Mouse (Mus musculus): ENCODE measurements around the gene Gmeb2.

DNA sequence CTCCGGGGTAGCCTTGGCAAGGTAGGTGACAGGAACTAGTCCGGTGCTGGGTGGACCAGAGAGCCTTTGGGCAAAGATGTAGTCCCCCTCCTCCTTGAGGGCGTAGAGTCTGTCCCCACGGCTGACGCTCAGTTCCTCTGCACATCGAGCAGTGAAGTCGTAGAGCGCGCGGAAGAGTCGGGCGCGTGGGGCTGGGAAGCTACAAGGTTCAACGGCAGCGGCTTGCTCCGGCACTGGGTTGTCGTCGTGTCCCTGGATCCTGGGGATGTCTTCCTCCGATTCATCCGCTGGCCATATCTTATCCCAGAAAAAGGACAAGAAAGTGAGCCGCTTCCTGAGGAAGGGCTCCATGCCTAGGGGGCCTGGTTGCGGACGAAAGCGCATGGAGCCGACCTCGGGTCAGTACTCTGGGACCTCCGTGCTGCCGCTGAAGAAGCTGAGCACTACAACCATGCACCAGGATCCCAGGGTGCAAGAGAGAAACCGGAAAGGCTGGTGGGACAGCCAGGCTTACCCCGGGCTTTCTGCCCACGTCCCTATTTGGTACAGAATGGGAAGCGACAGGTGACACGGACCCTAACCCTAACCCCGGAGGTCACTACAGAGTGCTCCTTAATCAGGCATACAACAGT, 75.3 kb downstream of the Gmeb2 start:
- no peak for TF ChIP-seq TAL1 (IDR thresholded peaks at IDR 0.05; ENCODE audit: low read length)
- no peak for TF ChIP-seq GATA1 (IDR thresholded peaks at IDR 0.05; ENCODE audit: low read length)
